Mouse (Mus musculus) left cerebral cortex, adult 18-20 months (tissue): Measurements from ENCODE around the gene Ikzf5. TPM values are rescaled to one million over a fixed set of nuclear protein-coding genes. Genes with fewer than 3 reads are reported as not detected.

Experiments used
- DNase-seq, 2 experiments: peaks; one replicate each; pipeline ENCODE4 v3.0.0; 2021 to 2022; ENCODE audit warnings: low spot score in 2 of 2, mixed read lengths in 1 of 2
- total RNA-seq, 2 experiments: library from RNA; stranded (reverse); gene quantifications; 2 replicates each; pipeline ENCODE4 v1.2.3; 2021

Ikzf5 gene
- total RNA-seq, 2 experiments from 2014 or later: 43.5 to 49.9 TPM

- DNase-seq: no peak
These were observed 48.1 kb downstream of the Ikzf5 start for GRCm38 (mm10) chr7:131362269-131362614.

GRCm38 (mm10) chr7:131356105-131356504 is 54.2 kb downstream of the Ikzf5 start:
- no peak for DNase-seq

DNA sequence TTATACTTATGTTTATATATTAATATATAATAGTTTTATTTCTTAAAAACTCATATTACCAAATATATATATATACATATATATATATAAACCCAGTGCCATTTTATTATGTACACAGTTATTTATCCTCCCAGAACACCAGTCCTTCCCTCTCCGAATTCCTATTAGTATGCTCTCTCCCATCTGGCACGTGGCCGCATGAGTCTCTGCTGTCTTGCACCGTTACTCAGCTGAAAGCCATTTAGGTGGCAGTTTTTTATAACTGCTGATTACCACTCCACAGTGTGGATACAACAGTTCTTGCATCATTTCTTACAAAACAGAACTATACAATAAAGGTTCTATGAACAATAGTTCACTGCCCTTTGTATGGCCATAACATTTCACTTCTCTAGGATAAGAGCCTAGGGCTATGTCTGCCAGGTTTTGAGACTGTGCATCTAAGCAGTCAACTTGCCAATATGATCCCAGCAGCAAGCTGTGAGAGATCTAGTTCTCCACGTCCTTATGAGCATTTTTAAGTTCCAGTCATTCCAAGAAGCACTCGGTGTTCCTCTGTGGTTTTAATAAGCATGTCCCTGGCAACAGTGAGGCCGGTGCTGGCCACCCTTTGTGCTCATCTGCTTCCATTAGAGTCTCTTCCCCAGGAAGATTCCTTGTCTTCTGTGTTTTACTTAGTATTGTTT is 64.3 kb downstream of the Ikzf5 start:
- DNase-seq: no peak

Other genes starting within 250 kb of the Ikzf5 start
- gene 5430419D17Rik, start 236.1 kb downstream of the Ikzf5 start, total RNA-seq: not detected
- gene Cuzd1, start 88.2 kb downstream of the Ikzf5 start, total RNA-seq: not detected
- gene Fam24b, start 81.0 kb downstream of the Ikzf5 start, total RNA-seq: not detected
- not detected for gene Fam24a, start 76.7 kb downstream of the Ikzf5 start, total RNA-seq
- gene 2310057M21Rik, start 47.8 kb downstream of the Ikzf5 start, total RNA-seq: 10 to 100 TPM; 29.0 to 29.1 TPM
- gene Pstk, start 39.4 kb downstream of the Ikzf5 start, total RNA-seq: 10 to 100 TPM; 45.6 to 57.6 TPM
- gene Acadsb, start 80 bp upstream of the Ikzf5 start, total RNA-seq: 10 to 100 TPM; 93.3 to 99.4 TPM
- gene Hmx3, start 132.3 kb upstream of the Ikzf5 start, total RNA-seq: not detected
- gene Hmx2, start 138.3 kb upstream of the Ikzf5 start, total RNA-seq: not detected
- gene Bub3, start 149.7 kb upstream of the Ikzf5 start, total RNA-seq: 10 to 100 TPM; 65.5 to 71.7 TPM